Mouse (Mus musculus): ENCODE measurements at regions not wholly inside any gene's neighbourhood (a gene's known extent, or its start where the extent isn't known, plus 50 kb on each side); places are given as distances from the start of the nearest gene placed in this dataset.
A peak's percentile ranks its signal among the peaks of the same experiment; 100 is the strongest.

DNA sequence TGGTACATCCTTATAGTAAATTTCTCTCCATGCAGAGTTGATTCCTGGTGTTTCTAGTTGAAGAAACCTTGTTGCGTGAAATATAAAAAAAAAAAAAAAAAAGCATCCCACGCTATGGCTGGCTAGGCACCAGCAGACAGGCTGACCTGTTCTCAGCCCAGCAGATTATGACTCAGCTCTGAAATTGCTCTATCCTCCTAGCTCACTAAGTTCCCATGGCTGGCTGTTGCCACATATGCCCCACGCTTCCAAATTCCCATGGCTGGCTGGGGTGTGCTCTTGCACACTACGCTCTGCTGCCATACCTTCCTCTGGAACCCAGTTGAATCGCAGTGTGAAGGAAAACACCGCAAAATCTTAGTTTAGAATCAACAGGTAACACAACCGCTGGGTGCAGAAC lies 270.1 kb downstream of the Mid1ip1 start:
- DNase-seq (ENCODE audit: low spot score in 2 of 2): no peak

DNA sequence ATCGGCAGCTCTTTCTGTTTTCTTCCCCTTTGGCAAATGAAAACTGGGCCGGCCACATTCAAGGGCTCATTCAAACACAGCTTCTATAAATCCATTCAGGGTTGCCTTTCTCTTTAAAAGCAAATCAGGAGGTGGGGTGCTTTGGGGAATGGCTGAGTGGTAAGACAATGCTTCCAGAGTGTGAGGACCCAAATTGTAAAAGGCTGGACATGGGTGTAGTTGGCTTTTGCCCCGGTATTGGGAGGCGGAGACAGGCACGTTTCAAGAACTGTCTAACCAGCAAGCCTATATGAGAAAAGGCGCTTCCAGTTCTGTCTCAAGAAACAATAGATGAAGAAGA lies 277.0 kb downstream of the Mid1ip1 start:
- DNase-seq (ENCODE audit: low spot score in 2 of 2): no peak

DNA sequence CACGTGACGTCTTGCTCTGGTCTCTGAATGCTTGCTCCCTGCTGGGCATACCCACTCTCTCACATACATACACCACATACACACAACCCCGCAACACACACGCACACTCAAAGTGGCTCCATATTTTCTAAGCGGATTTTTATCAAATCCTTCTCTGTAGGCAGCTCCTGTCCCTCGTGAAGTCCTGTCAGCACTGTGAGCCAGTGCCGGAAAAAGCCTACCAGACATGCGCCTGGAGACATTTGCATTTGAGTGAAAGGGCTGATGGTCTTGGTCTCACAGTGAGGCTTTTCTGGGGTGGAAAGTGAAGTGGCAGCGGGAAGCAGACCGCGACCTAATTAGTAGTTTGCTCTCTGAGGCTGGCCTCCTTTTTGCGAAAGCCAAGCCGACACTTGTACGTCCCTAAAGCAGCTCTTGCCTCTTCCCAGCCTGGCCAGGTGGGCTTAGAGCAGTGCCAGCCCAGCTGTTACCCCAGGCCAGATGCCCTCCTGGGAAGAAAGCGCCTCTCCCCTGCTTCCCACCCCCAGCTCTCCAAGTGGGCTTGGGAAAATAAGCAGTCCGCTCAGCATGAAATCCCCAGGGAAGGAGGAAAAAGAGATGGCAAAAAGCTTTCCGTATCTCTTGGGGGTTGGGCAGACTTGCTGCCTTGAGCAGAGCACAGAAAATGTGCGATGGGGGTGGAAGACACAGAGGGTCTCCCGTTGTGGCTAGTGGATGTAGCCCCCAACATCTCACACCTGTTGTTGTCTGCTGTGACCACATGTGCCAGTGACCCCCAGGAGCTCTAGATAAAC lies 277.6 kb downstream of the Mid1ip1 start:
- DNase-seq (ENCODE audit: low spot score in 2 of 2): no peak

DNA sequence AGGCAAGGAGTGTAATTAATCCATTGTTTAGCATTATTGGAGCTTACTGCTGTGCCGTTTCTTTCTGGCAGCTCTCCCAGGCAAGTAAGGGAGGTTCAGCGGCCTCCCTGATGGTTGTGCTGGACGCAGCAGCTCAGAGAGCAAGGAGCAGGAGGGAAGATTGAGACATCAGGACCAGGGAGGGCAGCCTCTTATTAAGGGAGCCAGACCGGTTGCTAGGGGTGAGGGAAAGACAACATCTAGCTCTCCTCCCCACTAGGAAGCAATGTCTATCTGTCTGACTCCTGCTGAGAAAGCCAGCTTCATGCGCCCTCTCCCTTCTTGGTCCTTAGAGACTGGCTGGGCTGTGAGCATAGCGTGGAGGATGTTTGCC lies 278.2 kb downstream of the Mid1ip1 start:
- no peak for DNase-seq (ENCODE audit: low spot score in 2 of 2)

DNA sequence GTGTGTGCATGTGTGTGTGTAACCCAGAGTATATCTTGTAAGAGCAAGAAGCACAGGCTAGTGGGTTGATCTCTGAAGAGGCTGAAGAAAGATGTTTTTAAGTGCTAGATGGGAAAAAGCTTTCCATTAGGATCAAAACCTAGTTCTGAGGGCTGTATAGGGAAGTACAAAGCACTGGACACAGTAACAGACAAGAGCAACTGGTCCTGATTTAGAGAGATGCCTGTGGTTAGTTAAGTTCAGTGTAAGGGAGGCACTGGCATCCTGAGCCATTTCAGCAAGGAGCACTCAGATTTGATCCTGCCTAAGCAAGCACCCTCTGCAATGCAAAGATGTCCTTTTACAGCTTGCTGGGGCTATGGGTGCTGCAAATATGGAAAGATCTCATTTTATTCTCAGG lies 280.1 kb downstream of the Mid1ip1 start:
- DNase-seq (ENCODE audit: low spot score in 2 of 2): no peak

DNA sequence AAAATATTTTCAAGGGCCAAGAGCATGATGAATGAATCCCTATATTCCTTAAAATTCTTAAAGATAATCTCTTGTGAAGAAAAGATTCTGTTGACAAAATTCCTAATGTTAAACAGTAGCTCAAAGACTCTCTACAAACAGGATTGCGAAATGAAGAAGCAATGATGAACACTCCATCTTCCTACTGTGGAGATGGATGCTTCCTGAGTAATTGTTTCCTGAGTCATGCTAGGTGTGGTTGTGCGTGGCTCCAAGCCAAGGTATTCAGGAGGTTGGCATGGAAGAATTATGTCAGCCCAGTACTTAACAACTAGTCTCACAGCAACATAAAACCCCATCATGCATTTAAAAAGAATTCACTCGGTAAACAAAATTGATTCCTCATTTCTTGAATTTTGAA lies 286.4 kb downstream of the Mid1ip1 start:
- DNase-seq (ENCODE audit: low spot score in 2 of 2): no peak

DNA sequence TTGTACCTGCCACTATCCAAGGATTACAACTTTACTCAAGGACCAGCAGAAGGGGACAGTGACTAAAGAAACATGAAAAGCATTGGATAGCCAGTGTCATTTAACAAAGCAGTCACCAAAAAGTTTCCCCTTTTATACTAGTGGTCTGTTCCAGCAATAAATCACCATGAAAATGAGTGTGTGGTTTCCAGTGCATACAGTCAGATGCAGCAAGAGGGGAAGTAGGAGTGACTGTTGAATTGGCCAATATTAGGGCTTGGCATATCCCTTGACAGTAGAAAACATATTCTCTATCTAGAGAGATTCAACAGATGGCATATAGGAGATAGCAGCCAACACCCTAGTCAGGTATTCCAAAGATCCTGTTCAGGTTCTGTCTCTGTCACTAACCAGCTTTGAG lies 259.8 kb upstream of the H2al1a start:
- no peak for DNase-seq (ENCODE audit: low spot score in 2 of 2)

DNA sequence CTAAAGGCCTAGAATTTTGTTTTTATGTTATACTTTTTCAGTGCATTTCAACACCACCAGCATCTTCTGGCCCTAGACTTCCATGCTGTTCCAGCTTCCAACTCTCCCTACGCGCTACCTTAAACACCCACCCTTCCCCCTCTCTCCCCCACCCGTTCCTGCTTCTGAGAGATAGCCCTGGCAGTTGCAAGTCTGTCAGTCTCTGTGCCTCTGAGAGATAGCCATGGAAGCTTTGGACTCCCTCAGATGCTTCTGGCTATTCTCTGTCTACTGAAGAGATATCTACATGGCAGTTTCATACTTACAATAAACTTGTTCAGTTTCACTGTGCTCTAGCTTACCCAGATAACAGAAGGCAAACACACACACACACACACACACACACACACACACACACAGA lies 252.3 kb upstream of the H2al1a start:
- DNase-seq (ENCODE audit: low spot score in 2 of 2): no peak

DNA sequence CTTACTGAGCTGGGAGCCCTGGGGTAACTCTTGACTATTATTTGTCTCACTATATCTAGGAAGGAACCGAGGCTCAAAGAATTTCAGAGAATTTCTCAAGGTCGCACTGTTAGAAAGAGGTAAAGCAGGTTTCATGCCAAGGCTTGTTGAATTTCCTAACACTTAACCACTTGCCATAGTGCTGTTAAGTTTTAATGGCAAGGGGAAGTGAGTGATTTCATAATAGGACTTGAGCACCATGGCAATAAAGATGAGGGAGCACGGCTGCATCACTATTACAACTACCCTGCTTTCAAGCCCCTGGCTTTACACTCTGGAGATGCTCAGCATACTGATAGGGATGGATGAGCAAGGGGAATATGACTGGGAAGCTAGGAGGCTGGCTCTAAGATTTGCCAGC lies 216.9 kb upstream of the H2al1a start:
- DNase-seq (ENCODE audit: low spot score in 2 of 2): no peak

DNA sequence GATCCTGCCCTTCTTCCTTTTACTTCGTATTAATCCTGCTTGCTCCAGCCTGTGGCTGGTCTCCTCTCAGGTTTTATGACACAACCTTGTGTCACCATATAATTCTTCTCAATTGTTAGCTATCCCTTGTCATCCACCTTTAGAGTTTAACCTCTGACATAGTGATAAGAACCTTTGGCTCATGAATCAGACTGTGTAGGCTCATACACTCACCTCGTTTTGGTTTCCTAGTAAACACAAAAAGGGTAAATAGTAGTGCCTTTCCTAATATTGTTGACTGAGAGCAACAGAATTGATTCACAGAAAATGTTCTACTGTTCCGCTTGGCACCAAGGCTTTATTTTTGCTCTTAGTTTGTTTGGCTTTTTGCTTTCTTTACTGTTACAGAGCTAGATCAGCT lies 216.2 kb upstream of the H2al1a start:
- no peak for DNase-seq (ENCODE audit: low spot score in 2 of 2)

DNA sequence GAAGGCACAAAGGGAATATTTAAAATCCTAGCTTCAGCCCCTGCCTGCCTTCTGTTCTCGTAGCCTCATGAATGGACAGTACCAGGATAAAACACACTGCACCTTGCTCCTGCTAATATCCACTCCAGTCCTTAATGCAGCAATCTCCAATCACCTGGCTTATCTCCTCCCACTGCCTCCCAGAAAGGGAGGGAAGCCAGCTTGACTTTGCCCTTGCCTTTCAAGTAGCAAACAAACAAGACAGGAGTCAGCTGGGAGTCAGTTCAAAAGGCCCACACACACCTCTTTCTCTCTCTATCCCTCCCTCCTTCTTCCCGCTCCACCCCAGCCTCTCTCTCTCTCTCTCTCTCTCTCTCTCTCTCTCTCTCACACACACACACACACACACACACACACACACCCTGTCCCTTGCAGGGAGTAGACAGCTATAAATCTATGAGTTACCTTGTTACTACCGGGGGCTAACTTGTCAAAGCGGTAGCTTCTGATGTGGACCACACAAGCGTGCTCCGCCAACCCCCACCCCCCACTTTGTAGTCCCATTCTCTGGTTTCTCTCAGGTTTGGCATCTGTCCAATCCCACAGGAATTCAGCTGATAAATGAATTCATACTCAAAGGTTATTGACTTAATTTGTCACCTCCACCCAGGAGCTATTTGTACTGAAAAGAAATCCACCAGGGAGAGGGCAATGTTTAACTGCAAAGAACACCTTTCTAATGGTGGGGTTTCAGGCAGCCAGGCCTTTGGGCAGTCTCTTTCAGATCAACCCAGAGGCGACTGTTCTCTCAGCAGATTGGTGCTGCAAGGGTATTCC lies 212.6 kb upstream of the H2al1a start:
- DNase-seq (ENCODE audit: low spot score in 2 of 2): no peak

DNA sequence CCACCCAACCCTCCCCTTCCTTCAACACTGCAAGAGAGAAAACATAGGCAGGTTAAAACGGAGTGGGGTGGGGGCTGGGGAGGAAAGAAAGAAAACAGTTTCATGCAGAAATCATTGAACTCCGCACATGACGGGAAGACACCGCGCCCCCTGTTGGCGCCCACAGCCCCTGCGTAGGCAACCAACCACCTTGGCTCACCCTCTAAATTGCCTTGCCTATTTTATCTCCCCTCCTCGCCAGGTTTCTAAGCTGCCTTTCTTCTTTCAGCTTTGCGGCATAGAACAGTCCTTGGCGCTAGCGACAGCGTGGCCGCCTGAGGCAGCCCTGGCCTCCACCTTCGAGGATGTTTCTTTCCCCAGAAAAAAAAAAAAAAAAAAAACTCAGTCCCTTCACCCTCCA lies 211.1 kb upstream of the H2al1a start:
- DNase-seq (ENCODE audit: low spot score in 2 of 2): no peak

DNA sequence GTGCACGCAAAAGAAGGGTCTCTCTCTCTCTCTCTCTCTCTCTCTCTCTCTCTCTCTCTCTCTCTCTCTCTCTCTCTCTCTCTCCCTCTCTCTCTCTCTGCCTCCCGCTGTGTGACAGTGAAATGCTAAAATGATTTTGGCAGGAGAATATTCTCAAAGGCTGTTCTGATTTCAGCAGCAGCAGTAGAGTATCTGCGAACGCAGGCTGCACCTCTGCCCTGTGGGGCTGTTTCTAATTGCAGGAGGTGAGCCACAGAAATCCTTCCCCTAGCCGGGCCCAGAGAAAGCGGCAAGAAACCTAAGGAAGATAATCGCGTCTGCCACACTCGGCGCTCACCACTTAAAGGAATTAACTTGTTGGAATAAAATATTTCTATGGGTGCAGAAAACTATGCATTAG lies 210.6 kb upstream of the H2al1a start:
- no peak for DNase-seq (ENCODE audit: low spot score in 2 of 2)

DNA sequence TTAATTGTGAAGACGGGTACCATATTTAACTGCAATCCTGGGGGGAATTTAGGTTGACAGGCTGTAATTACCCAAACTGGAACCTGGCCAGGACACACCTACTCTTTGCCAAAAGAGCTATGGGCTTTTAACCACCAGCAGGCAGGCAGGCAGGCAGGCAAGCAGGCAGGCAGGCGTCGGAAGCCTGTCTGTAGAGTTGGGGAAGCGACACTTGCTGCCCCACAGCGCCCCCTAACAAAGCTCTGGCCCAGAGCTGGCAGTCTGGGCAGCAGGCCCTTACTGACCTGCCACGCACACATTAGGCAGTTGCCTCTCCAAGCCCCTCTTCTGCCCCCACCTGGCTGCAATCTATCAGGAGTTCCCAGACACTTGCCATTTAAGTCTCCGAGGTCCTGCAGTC lies 208.6 kb upstream of the H2al1a start:
- no peak for DNase-seq (ENCODE audit: low spot score in 2 of 2)

DNA sequence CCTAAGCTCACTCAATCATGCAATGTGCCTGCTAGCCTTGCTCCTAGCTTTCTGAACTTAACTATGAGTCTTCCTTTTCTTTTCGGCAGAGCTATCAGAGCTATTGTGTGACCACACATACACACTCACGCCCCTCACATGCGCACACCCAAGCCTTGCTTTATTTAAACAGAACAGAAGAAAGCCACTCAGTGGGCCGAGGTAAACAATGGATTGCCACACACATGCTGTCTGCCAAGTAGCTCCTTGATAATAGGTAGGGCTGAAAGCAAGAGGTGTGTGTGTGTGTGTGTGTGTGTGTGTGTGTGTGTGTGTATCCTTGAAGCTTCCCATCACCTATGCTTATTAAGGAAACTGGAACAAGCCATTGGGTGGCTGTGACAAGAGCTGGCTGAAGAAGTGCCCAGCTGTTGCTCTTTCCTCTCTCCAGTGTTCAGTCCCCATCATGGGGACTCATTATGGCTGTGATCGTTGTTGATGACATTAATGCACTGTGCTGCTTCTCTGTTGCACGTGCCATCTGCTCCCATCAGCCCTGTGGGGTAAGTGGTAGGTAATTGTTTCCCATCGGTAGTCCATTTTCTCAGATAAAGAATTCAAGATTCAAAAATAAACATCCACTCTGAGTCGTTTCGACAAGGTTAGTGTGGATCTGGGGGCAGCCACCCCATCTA lies 201.3 kb upstream of the H2al1a start:
- no peak for DNase-seq (ENCODE audit: low spot score in 2 of 2)

DNA sequence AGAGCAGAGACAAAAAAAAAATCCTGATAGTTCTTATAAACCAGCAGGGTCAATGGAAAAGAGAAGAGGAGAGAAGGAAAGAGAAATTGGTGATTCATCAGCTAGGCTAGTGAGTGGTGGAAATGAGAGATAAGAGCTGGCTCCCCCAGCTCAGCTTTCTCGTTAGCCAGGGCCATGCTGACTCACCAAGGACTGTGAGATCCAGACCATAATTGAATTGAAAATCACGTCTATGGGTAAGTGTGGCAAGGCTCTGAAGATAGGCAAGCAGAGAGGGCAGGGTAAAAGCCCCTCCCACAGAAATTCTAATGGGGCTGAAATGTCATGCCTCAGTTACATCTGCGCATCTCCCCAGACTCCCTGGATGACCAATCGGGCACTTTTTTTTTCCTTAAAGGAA lies 200.7 kb upstream of the H2al1a start:
- DNase-seq (ENCODE audit: low spot score in 2 of 2): no peak

DNA sequence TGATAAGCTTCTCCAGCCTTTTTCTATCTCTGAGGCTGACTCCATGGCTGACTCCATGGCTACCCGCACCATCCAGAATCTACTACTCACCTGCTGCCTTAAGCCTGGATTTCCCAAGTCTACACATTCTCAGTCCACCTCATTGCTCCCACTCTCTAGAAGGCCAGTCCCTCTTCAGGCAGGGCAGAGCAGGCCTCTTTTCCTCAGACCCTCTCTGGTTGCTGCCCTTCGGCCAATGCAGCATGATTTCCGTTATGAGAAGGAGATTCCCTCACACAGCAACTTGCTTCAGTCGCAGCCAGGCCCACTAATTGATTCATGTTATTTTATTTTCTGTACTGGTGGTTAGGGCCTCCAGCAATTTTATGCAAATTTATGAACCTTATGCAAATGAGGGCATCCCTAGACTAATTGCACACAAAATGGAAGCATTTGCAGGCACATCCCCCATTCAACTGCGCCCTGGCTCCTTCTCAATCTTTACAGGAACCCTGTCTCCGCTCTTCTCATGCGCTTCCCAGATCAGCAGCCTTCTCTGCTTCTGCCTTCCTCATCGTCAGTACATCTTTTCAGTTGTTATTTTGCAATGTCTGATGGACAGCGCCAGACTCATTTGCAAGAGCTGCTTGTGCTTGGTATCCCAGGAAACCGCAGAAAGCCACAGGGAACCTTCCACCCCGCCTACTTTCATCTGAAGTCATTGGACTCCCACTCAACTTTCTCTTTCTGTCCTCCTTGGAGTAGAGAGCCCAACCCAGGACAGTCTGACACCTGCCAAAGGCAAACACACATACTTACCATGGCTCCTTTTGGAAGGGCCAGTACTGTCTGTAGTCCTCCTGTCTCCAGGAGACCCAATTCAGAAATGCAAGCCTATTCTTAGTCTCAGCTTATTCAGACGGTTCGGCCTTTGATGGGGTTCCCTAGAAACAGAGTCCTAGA lies 199.6 kb upstream of the H2al1a start:
- DNase-seq (ENCODE audit: low spot score in 2 of 2): no peak

DNA sequence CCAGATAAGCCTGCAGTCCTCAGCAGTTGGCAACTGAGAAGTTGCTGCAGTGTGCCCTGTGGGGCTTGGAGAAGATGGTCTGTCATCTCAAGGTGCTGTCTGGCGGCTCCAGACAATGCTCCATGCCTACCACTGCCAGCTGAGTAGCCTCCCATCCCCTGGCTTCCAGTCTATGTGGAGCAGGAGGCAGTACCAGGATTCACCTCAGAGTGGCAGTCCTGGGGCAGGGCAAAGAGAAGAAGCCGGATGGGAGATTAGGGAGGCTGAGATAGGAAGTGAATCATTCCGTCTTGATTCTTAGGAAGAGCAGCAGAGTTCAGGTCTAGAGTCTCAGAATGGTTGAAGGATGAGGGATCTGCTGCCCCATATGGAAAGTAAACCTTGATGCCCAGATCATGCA lies 198.1 kb upstream of the H2al1a start:
- DNase-seq (ENCODE audit: low spot score in 2 of 2): no peak

DNA sequence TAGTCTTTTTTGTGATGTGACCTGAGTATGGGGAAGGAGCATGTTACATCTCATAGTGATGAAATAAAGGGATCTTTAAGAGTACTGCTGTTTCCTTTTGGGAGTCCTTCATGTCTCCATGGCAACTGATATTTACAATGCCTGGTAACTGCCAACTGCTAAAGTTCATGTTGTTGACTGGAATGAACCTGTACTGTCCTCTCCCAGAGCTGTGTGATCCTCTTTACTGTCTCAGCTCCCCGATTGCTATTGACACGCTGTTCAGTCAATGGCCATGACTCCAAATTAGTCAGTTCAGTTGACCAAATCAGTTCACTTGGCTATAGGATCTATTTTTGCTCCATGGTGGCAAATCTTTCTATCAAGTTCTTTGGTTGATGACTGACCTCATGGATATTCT lies 167.8 kb upstream of the H2al1a start:
- no peak for DNase-seq (ENCODE audit: low spot score in 2 of 2)

DNA sequence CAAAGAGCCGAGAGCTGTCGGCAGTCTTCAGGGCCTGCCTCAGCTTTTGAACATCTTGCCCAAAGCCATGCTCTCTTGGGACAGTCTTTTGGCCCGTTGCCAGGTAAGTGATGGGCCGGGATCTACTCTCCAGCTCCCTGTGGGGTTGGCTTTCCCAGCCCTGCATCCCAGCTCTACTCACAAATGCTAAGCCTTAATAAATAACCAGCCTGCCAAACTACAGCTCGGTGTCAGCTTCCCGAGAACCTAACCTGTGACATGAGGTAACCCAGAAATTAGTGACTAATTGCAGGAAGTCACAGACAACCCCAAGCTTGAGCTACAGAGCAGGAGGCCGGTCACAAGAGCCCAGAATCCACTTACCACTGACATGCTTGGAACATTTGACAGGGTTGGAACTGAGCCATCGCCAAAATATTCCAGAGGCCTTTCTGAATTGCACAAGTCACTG lies 159.1 kb upstream of the H2al1a start:
- DNase-seq (ENCODE audit: low spot score in 2 of 2): peak in 1 of 2 experiments; percentile 2

DNA sequence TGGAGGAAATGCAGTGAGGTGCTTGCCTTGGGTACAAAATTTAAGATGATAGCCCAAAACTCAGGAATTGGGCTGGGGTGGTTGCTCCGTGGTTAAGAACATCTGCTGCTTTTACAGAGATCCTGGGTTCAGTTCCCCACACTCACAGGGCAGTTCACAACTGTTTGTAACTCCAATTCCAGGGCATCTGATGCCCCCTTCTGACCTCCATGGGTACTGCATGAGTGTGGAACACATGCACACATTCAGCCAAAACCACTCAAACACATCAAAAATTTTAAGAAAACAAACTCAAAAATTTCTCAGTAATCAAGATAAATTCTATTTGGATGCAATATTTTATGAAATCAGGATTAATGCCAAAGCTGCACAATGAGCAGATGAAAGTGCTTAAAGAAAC lies 157.8 kb upstream of the H2al1a start:
- no peak for DNase-seq (ENCODE audit: low spot score in 2 of 2)

DNA sequence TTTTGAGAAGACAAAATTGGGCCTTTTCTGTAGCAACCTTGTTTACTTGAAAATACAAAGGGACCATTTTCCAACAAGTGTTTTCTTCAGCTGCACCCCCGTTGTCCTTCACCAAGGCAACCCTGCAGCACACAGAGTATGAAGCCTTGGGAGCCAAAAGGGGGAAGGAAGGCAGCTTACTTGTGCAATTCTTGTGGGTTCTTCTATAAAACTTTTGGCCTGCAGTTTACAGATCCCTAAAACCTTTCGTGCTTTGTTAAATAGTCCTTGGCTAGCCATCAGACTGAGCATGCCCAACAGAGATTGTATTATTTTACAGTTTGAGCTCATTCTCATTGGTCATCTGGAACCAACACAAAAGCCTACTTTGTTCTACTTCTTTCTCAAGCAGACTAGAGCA lies 140.6 kb upstream of the H2al1a start:
- no peak for DNase-seq (ENCODE audit: low spot score in 2 of 2)

Measured in urinary bladder, adult 18-20 months (tissue).